Mouse (Mus musculus) lung, adult 2 months (tissue): ENCODE data around the gene Casc3. TPM values are rescaled to one million over a fixed set of nuclear protein-coding genes. Genes with fewer than 3 reads are reported as not detected.
A peak's percentile ranks its signal among the peaks of the same experiment; 100 is the strongest.

Source experiments
- DNase-seq: peaks from one replicate; pipeline ENCODE4 v3.0.0; 2022
- H3K4me1 ChIP-seq: fragments of 200-500 bp; 2 replicates; pipeline ENCODE4 v1.6.1; 2011; ENCODE audit warnings: low read length; ENCODE audit not compliant: control insufficient read depth, insufficient read depth
- H3K4me3 ChIP-seq: fragments of 200-500 bp; replicated peaks from 2 replicates; pipeline ENCODE3; 2011; ENCODE audit warnings: low read depth, mild to moderate bottlenecking, control low read depth, low read length; ENCODE audit errors: extremely low read depth
- CTCF ChIP-seq: fragments of 200-500 bp; IDR thresholded peaks from 2 replicates; pipeline ENCODE4 v1.5.1; 2011; ENCODE audit warnings: mild to moderate bottlenecking, low read length, control low read depth; ENCODE audit not compliant: insufficient read depth
- POLR2A ChIP-seq: fragments of 200-500 bp; IDR thresholded peaks from 2 replicates; pipeline ENCODE4 v1.6.1; 2011; ENCODE audit warnings: low read depth, mild to moderate bottlenecking, control low read depth, low read length, borderline replicate concordance; ENCODE audit errors: extremely low read depth
- WGBS: fragments of 180-500 bp; shearing (Covaris S2); methylation state at CpG from one replicate; pipeline ENCODE4 v1.1.7; 2018; 5-methylcytosine and 5-hydroxymethylcytosine counted together
- polyA plus RNA-seq: library from polyadenylated mRNA; depleted of rRNA; stranded (reverse); fragments of >200 nt; gene quantifications from 2 replicates; pipeline ENCODE4 v1.2.3, GENCODE M21; 2012

The Casc3 gene
- polyA plus RNA-seq, 1 experiment, result 37.9 TPM

GRCm38 (mm10) chr11:98788550-98789218 is 16.0 kb upstream of the Casc3 start:
- H3K4me1 ChIP-seq, result peaks cover 16% of the 10 kb centered on the region
- WGBS, result 5% methylated on average over 18 of the region's 18 CpGs
- peak overlapping the region; percentile 12 for H3K4me3 ChIP-seq
- peak; percentile 80 for DNase-seq
- peak; percentile 82 for TF ChIP-seq CTCF
- peak; percentile 58; the same call in 1 of the 2 replicates for TF ChIP-seq POLR2A

GRCm38 (mm10) chr11:98789219-98789807 is 15.4 kb upstream of the Casc3 start:
- H3K4me1 ChIP-seq, result peaks cover 14% of the 10 kb centered on the region
- no peak for TF ChIP-seq CTCF
- no peak for TF ChIP-seq POLR2A

GRCm38 (mm10) chr11:98789824-98790223 is 14.9 kb upstream of the Casc3 start:
- no peak overlapping the region for H3K4me3 ChIP-seq
- DNase-seq, result no peak
- WGBS, result 30% methylated on average over 5 of the region's 5 CpGs

More at GRCm38 (mm10) chr11:98789219-98789807, 15.4 kb upstream of the Casc3 start:
- H3K4me3 ChIP-seq, result peak overlapping the region; percentile 67
- DNase-seq, result no peak
- 1% methylated on average over 25 of the region's 25 CpGs for WGBS

DNA sequence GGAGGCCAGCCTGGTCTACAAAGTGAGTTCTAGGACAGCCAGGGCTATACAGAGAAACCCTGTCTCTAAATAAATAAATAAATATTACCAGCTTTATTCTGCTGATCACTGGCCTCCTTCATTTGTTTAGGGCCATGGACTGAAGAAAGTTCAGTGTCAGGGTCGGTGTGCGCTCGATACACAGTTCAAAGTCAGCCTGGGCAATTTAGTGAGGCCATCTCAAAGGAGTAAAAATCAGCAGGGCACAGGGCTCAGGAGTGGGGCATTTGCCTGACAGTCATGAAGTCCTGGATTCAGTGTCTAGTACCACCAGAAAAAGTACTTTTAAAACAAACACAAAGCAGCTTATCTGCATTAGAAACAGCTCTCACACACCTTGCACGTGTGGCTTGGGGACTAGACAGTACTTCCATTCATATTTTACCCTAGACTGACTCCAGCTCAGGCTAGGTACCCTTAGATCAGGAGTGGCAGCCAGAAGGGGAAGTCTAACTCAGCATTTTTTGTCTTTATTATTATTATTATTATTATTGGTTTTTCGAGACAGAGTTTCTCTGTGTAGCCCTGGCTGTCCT is 14.0 kb upstream of the Casc3 start:
- no peak for DNase-seq
- TF ChIP-seq CTCF, result no peak
- no peak for TF ChIP-seq POLR2A
- peaks cover 10% of the 10 kb centered on the region for H3K4me1 ChIP-seq
- H3K4me3 ChIP-seq, result no peak overlapping the region
- 81% methylated on average over 5 of the region's 5 CpGs for WGBS

More at GRCm38 (mm10) chr11:98789824-98790223, 14.9 kb upstream of the Casc3 start:
- no peak for TF ChIP-seq POLR2A
- no peak for TF ChIP-seq CTCF
- peaks cover 14% of the 10 kb centered on the region for H3K4me1 ChIP-seq

- peaks cover 6% of the 10 kb centered on the region; the same call in 1 of the 2 replicates for H3K4me1 ChIP-seq
- H3K4me3 ChIP-seq, result no peak overlapping the region
- WGBS, result 90% methylated on average over 1 of the region's 1 CpGs
- TF ChIP-seq POLR2A, result no peak
- no peak for TF ChIP-seq CTCF
- DNase-seq, result no peak
Observed at GRCm38 (mm10) chr11:98791448-98791847, 13.3 kb upstream of the Casc3 start.

DNA sequence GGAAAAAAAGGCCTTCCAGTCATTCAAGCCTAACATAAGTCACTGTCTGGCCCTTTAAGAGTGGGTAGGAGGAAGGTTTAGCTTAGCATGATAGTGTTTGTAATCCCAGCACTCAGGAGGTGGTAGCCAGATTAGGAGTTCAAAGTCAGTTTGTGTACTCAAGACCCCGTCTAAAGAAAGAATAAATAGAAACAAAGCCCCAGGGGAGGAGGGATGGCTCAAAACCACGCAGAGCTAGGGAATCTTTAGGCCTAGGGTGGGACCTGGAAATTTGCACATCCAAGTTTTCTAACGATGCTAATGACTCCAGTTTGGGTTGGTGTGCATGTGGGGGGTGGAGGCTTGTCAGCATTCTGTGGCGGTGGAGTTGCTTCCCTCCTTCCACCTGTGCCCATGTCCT is 12.6 kb upstream of the Casc3 start:
- peaks cover 6% of the 10 kb centered on the region; the same call in 1 of the 2 replicates for H3K4me1 ChIP-seq
- no peak overlapping the region for H3K4me3 ChIP-seq
- TF ChIP-seq CTCF (no peak), POLR2A (no peak)
- WGBS, result 24% methylated on average over 4 of the region's 4 CpGs
- no peak for DNase-seq

- peak; percentile 82 for DNase-seq
- peak overlapping the region; percentile 73 for H3K4me3 ChIP-seq
- WGBS, result under 1% methylated on average over 23 of the region's 30 CpGs
- H3K4me1 ChIP-seq, result peaks cover 17% of the 10 kb centered on the region
- TF ChIP-seq CTCF (0 out of 2 replicates have a peak, but pooled peaks have one; percentile 8), POLR2A (peak; percentile 53; the same call in 1 of the 2 replicates)
Observed at GRCm38 (mm10) chr11:98794469-98795014, 10.2 kb upstream of the Casc3 start.

DNA sequence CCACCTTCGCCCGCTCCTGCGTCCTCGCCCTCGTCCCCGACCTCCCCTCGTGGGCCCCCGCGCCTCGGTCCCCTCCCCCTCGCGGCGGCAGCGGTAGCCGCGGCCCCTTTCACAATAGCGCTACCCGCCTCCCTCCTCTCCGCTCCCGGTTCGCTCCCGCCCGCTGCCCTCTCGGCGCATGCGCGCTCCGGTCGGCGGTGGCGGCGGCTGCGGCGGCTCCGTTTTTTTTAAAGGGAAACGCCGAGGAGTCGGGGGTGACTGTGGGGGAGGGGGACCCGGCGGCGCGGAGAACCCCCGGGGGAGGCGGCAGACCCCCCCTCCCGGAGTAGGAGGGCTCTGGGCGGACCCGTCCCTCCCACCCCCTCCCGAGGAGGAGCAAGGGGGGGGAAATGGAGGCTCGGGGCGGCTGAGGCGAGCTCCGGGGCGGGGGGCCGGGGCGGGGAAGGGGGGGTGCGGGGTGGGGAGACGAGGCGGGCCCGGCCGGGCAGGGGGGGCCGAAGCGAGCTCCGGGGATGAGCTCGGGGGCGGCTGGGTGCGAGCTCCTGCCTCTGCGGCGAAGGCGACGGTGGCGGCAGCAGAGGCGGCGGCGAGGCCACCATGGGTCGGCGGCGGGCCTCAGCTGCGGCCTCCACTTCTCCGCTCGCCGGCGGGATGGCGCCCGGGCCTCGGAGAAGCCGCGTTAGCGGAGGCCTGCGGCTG is 9.5 kb upstream of the Casc3 start, which contains the start of gene Msl1:
Gene Msl1 (plus strand): TSS at position 502 of the 699 bp plus-strand sequence.
- WGBS, result 1% methylated on average over 71 of the region's 89 CpGs
- Histone ChIP-seq H3K4me1 (peaks cover 17% of the 10 kb centered on the region), H3K4me3 (peak within 1 kb of the TSS; percentile 98)
- peak; percentile 90 for DNase-seq
- TF ChIP-seq POLR2A (no peak; the same call in none of the 2 replicates), CTCF (no peak)

GRCm38 (mm10) chr11:98795714-98796514 is 8.8 kb upstream of the Casc3 start:
- H3K4me3 ChIP-seq, result peak overlapping the region; percentile 98
- DNase-seq, result peak; percentile 62
- WGBS, result under 1% methylated on average over 68 of the region's 74 CpGs
- TF ChIP-seq CTCF, result no peak
- H3K4me1 ChIP-seq, result peaks cover 17% of the 10 kb centered on the region
